Mouse (Mus musculus): ENCODE measurements around the gene Gm572.

- TF ChIP-seq EP300 (IDR thresholded peaks at IDR 0.05; ENCODE audit: low read depth): no peak
- no peak for TF ChIP-seq CTCF (IDR thresholded peaks at IDR 0.05; ENCODE audit: low read depth)
Measured at GRCm38 (mm10) chr4:148600316-148600715, 42.8 kb upstream of the Gm572 start.

All from heart, postnatal 0 days (tissue).